Mouse (Mus musculus) bone marrow macrophage, adult 2 months (primary cell): ENCODE results near the gene Mat2a. TPM values are rescaled to one million over a fixed set of nuclear protein-coding genes. Genes with fewer than 3 reads are reported as not detected.
"Not testable (repeated sequence)": the region's sequence is repeated elsewhere in the genome, so short reads cannot be mapped to it uniquely, and the experiment has no call there.

Experiments
- H3K27ac ChIP-seq: 2 replicates; pipeline ENCODE4 v1.5.1; 2012; ENCODE audit warnings: low read depth, low read length; ENCODE audit not compliant: insufficient read depth
- H3K4me1 ChIP-seq: 2 replicates; pipeline ENCODE4 v1.6.1; 2012; ENCODE audit warnings: low read length; ENCODE audit not compliant: control insufficient read depth, insufficient read depth
- H3K4me3 ChIP-seq: 2 replicates; pipeline ENCODE4 v1.5.1; 2012; ENCODE audit warnings: mild to moderate bottlenecking, low read length, moderate library complexity; ENCODE audit not compliant: insufficient read depth
- CTCF ChIP-seq: IDR thresholded peaks from 2 replicates; pipeline ENCODE4 v1.5.1; 2012; ENCODE audit warnings: low read depth, mild to moderate bottlenecking, low read length, moderate library complexity
- POLR2A ChIP-seq: IDR thresholded peaks from 2 replicates; pipeline ENCODE4 v1.6.1; 2012; ENCODE audit warnings: mild to moderate bottlenecking, low read depth, low read length, borderline replicate concordance
- polyA plus RNA-seq: library from polyadenylated mRNA; stranded (reverse); fragments of >200 nt; gene quantifications from 2 replicates; pipeline ENCODE4 v1.2.4, GENCODE M21; 2012; ENCODE audit not compliant: missing spikeins, insufficient read depth, insufficient read length

Gene Mat2a
- polyA plus RNA-seq, 1 experiment: 88.8 TPM

GRCm38 (mm10) chr6:72456567-72456966 lies 17.2 kb upstream of the Mat2a start:
- H3K4me1 ChIP-seq: peaks cover 7% of the 10 kb centered on the region
- H3K4me3 ChIP-seq: no peak overlapping the region
- TF ChIP-seq POLR2A: no peak
- TF ChIP-seq CTCF: no peak
- H3K27ac ChIP-seq: no peak overlapping the region

GRCm38 (mm10) chr6:72454833-72455373 lies 15.5 kb upstream of the Mat2a start:
- no peak overlapping the region for H3K27ac ChIP-seq
- TF ChIP-seq POLR2A (no peak), CTCF (no peak)

DNA sequence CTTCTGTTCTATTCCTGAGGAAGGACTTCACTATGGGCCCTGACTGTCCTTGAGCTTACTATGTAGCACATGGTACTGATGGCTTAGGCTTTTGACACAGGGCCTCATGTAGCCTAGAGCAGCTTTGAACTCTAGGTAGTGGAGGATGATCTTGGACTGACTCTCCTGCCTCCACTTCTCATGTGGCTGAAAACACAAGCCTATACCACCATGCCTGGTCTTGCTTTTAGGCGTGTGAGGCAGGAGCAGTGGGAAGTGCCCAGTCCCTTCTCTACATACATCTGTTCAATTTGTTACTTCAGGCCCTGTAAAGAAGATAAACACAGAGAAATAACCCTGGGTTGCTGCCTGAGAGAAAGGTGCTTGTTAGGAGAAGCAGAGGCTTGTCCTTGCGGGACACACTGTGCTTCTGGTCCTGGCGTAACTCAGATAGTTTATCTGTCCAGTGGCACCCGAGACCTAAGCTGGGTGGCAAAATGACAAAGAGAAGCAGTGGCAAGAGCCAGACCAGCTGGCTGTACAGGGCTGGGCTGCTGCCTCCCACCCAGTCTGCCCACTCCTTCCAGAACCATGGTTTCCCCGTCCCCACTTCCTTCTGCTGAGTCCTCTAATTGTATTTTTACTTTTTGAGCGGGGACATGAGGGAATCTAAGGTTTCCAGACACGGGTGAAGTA lies 14.9 kb upstream of the Mat2a start:
- H3K4me1 ChIP-seq: no peaks in the 10 kb centered on the region
- no peak overlapping the region for H3K27ac ChIP-seq
- H3K4me3 ChIP-seq: no peak overlapping the region
- TF ChIP-seq CTCF: no peak
- TF ChIP-seq POLR2A: no peak

More at GRCm38 (mm10) chr6:72454833-72455373, 15.5 kb upstream of the Mat2a start:
- Histone ChIP-seq H3K4me1 (no peaks in the 10 kb centered on the region), H3K4me3 (no peak overlapping the region)

GRCm38 (mm10) chr6:72453578-72453977 lies 14.2 kb upstream of the Mat2a start:
- H3K27ac ChIP-seq: no peak overlapping the region
- H3K4me1 ChIP-seq: no peaks in the 10 kb centered on the region
- TF ChIP-seq POLR2A: no peak
- no peak for TF ChIP-seq CTCF
- H3K4me3 ChIP-seq: no peak overlapping the region

DNA sequence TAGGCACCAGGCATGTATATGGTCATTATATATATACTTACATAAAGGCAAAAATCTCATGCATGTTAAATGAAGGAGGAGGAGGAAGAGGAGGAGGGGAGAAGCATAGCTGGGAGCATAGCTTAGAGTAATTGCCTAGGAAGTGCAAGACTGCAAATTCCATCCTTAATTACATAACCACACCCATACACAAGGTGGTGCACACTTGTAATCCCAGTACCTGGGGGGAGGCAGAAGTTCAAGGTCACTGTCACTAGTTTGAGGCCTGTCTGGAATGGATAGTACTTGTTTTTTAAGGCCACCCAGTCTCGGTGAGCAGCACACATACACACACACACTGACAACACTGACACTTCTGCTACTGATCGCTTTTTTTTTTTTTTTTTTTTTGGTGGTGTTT lies 13.0 kb upstream of the Mat2a start:
- no peak overlapping the region for H3K4me3 ChIP-seq
- H3K4me1 ChIP-seq: no peaks in the 10 kb centered on the region
- no peak overlapping the region for H3K27ac ChIP-seq
- no peak for TF ChIP-seq POLR2A
- TF ChIP-seq CTCF: no peak

DNA sequence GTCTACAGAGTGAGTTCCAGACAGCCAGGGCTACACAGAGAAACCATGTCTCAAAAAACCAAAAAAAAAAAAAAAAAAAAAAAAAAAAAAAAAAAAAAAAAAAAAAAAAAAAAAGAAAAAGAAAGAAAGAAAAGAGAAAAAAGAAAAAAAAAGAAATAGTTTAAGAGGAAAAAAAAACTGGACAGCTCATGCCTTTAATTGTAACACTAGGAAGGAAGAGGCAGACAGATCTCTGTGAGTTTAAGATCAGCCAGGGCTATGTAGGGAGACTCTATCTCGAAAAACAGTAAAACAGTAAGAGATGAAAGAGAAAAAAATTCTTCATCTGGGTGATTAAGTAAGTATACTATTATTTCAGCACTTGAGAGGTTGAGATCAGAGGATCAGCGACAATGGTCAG lies 12.4 kb upstream of the Mat2a start:
- H3K27ac ChIP-seq, H3K4me1 ChIP-seq, H3K4me3 ChIP-seq: not testable (repeated sequence)

DNA sequence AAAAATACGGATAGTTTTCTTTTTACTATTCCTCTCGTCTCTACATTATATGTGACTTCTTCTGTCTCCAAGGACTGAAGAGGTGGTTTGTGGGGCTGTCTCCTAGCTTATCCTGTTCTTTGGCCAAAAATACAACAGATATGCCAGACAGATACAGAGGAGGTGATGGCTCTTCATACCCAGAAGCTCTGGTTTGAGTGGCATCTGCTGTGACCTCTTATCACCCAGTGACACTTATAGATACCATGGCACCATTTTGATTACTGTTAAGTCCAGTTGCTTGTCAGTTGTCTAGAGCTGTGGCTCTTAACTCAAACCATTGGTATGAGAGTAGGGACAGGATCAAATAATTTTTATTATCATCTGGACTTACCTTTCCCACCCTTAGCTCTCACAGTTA lies 8.1 kb upstream of the Mat2a start:
- no peak for TF ChIP-seq CTCF
- no peak for TF ChIP-seq POLR2A
- Histone ChIP-seq H3K4me1 (no peaks in the 10 kb centered on the region), H3K4me3 (no peak overlapping the region), H3K27ac (no peak overlapping the region)

- H3K27ac ChIP-seq: no peak overlapping the region
- peaks cover 5% of the 10 kb centered on the region for H3K4me1 ChIP-seq
- TF ChIP-seq CTCF (no peak), POLR2A (no peak)
- no peak overlapping the region for H3K4me3 ChIP-seq
Measured at GRCm38 (mm10) chr6:72445011-72445410, 5.7 kb upstream of the Mat2a start.

DNA sequence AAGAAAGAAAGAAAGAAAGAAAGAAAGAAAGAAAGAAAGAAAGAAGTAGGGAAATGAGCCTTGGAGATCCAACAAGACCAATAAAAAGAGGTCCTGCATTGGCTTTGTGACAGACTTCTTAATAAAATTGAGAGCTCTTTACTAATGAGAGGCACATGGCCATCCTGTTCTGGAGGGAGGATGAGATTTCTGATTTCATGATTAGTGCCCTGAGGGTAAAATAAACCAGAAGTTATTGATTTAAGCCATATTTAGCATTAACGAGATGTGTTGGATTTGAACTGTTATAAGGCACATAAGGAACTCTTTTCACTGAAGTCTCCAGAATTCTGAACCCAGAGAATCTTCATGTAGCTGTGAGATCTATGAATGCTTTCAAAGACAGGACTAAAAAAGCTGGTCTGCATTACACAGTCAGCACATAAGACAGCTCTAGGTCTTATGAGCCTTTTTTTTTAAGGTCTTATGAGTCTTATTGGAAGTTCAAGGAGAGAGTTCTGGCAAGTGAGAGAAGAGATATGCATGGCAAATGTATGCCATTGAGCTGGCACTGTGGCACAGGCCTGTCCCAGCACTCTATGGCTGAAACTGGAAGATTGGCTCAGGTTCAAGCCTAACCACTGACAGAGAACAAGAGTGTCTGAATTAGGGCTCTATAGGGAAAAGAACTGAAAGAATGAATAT lies 3.7 kb upstream of the Mat2a start:
- H3K4me1 ChIP-seq: peaks cover 5% of the 10 kb centered on the region
- H3K27ac ChIP-seq: no peak overlapping the region
- no peak overlapping the region for H3K4me3 ChIP-seq
- no peak for TF ChIP-seq CTCF
- no peak for TF ChIP-seq POLR2A
